ENCODE assay signal across 24 mouse cellular contexts in the genomic region with DNA sequence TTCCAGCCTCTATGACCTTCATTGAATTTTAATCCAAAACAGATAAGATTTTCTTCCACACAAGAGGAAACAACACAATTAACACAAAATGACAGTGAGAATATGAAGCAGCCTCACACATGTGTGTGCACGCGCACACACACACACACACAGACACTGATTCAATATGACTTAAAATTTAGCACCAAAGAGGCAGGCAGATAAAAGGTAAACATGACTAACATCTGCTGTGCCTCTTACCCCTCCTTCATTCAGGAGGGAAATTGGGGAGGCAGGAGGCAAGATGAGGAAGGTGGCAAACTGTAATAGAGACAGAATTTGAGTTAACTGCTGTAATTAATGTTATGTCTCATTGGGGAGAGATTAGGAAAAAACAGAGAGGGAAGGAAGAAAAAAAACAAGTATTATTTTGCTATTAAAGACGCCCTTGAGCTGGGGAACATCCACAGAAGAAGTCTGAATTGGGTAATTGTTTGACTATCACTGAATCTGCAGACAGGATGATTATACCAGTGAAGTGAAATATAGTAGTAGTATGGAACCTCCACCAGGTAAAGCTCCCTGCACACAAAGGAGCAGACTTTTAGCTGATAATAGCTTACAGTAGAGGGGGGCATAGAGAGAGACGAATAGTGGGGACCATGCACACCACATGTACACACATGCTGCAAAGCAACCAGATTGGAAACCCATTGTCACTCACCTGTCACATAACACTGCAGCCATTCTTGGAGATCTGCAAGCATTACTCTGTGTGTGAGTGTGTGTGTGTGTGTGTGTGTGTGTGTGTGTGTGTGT.
"Had no signal": no experiment of that assay in that cellular context is flagged by ENCODE, and none has a peak within 500 bp of the region (broad histone marks: within the 10 kb centered on the region; RNA-seq: fewer than 3 reads in every experiment).

No protein-coding gene starts in this region.

- H3K4me1 ChIP-seq: limb, embryonic 12.5 days; limb, embryonic 15.5 days; midbrain, embryonic 12.5 days; midbrain, embryonic 15.5 days had no signal

- H3K4me3 ChIP-seq: layer of hippocampus, adult 2 months; limb, embryonic 12.5 days; limb, embryonic 15.5 days; midbrain, embryonic 12.5 days; midbrain, embryonic 15.5 days had no signal

- H3K9ac ChIP-seq: limb, embryonic 12.5 days; limb, embryonic 15.5 days; liver, embryonic 14.5 days; liver, postnatal 0 days; lung, embryonic 14.5 days; midbrain, embryonic 12.5 days; midbrain, embryonic 15.5 days had no signal

- H3K4me2 ChIP-seq: limb, embryonic 12.5 days; limb, embryonic 15.5 days; liver, embryonic 11.5 days; lung, embryonic 14.5 days; midbrain, embryonic 12.5 days; midbrain, embryonic 15.5 days had no signal

- DNase-seq: kidney, adult 2 months; kidney, postnatal 25 days; layer of hippocampus, adult 9-11 months; layer of hippocampus, postnatal 36 days; left cerebral cortex, postnatal 4 days; liver, postnatal 0 days; lung, embryonic 14.5 days; right cerebral cortex, adult 18-20 months; right cerebral cortex, postnatal 14 days; right cerebral cortex, postnatal 4 days; thymus, adult 2 months; thymus, postnatal 14 days; thymus, postnatal 4 days had no signal

- H3K9me3 ChIP-seq: limb, embryonic 12.5 days; limb, embryonic 15.5 days; midbrain, embryonic 12.5 days; midbrain, embryonic 15.5 days had no signal

- H3K27me3 ChIP-seq: limb, embryonic 12.5 days; limb, embryonic 15.5 days; midbrain, embryonic 12.5 days; midbrain, embryonic 15.5 days had no signal

- H3K36me3 ChIP-seq: limb, embryonic 12.5 days; limb, embryonic 15.5 days; midbrain, embryonic 12.5 days; midbrain, embryonic 15.5 days had no signal

- H3K27ac ChIP-seq: kidney, postnatal 0 days; layer of hippocampus, adult 2 months; limb, embryonic 12.5 days; limb, embryonic 15.5 days; liver, embryonic 14.5 days; macrophage; midbrain, embryonic 12.5 days; midbrain, embryonic 15.5 days; stomach, postnatal 0 days had no signal

- ATAC-seq: liver, postnatal 0 days; lung, postnatal 0 days; midbrain, embryonic 15.5 days had no signal
